Mouse (Mus musculus): ENCODE measurements around the gene Olfr978.
"Not testable (repeated sequence)": the region's sequence is repeated elsewhere in the genome, so short reads cannot be mapped to it uniquely, and the experiment has no call there.

The Olfr978 gene

GRCm38 (mm10) chr9:39991813-39992212 lies at the start of gene Olfr978:
Gene Olfr978, plus strand, starts transcription at chr9:39992113.
- no peak for DNase-seq

- DNase-seq = no peak
These were observed 40.0 kb upstream of the Olfr978 start, which contains the start of gene Olfr975 for GRCm38 (mm10) chr9:39951946-39952345. Gene Olfr975, minus strand, starts transcription at chr9:39952046.

- DNase-seq = not testable (repeated sequence)
These were observed 30.9 kb upstream of the Olfr978 start, which contains the start of gene Olfr976 for GRCm38 (mm10) chr9:39961033-39961432. Gene Olfr976, minus strand, starts transcription at chr9:39961133.

- not testable (repeated sequence) for DNase-seq
These were observed 15.2 kb upstream of the Olfr978 start for GRCm38 (mm10) chr9:39976581-39977145.

GRCm38 (mm10) chr9:40003365-40003764 lies 11.5 kb downstream of the Olfr978 start, which contains the start of gene Olfr979:
Gene Olfr979, minus strand, starts transcription at chr9:40003465.
- DNase-seq = no peak

GRCm38 (mm10) chr9:40009482-40009881 lies 17.6 kb downstream of the Olfr978 start, which contains the start of gene Olfr980:
Gene Olfr980, minus strand, starts transcription at chr9:40009582.
- no peak for DNase-seq

- DNase-seq = no peak
These were observed 29.3 kb downstream of the Olfr978 start, which contains the start of gene Olfr981 for GRCm38 (mm10) chr9:40021164-40021563. Gene Olfr981, plus strand, starts transcription at chr9:40021464.
